Mouse (Mus musculus): ENCODE results near the gene Gpatch2.

DNA sequence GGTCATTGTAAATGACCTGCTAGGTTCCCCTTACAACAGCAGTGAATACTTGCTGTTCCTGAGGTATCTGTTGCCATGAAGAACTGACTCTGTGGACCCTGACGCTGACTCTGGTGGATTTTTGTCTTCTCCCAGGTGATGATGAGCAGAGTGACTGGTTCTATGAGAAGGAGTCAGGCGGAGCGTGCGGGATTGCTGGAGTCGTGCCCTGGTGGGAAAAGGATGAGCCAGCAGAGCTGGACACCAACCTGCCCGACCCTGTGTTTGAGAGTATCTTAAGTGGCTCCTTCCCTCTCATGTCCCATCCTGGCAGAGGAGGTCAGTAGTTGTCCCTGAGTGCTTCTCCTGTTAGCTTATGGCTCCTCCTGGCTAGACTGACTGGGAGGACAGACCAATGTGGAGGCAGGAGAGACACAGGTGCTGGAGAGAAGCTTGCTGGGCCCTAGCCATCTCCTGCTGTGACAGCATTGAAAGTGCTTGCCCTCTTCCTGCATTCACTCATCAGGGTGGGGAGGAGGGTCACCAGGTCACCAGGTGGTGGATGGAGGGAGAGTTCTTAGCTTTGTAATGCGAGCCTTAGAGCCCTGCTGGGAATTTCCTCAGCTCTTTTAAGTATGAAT, 17.8 kb downstream of the Gpatch2 start:
- TF ChIP-seq CTCF (conservative IDR thresholded peaks at IDR 0.05; ENCODE audit: low read length) (no peak), NANOG (IDR thresholded peaks at IDR 0.05; ENCODE audit: borderline replicate concordance, low read length) (no peak)
